Mouse (Mus musculus) T-helper 1 cell (primary cell): Measurements from ENCODE around the gene Slc9a3r2.
"Not testable (repeated sequence)": the region's sequence is repeated elsewhere in the genome, so short reads cannot be mapped to it uniquely, and the experiment has no call there.

Source experiments
- in situ Hi-C: fragments of 300-600 bp; cut with MboI, MseI; formaldehyde crosslinking; loops from one replicate; pipeline ENCODE4 v1.15.1; 2025; ENCODE audit warnings: high pct_unique_total_duplicates

Gene Slc9a3r2

DNA sequence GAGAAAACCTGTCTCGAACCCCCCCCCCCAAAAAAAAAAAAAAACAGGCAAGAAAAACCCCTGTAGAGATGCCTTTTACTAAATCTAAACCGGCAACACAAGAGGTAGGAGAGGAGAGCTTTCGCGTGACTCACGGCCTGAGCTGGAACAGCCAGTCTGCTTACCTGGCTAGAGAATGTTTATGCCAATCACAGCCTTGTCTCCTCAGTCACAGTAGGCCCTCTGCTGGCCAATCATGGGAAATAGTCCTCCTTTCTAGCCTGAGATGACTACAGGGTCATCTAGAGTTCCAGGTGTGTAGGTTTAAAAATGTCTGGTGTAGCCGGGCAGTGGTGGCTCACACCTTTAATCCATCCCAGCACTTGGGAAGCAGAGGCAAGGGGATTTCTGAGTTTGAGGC, 17.3 kb upstream of the Slc9a3r2 start:
- in situ Hi-C loops, result no loop called here

DNA sequence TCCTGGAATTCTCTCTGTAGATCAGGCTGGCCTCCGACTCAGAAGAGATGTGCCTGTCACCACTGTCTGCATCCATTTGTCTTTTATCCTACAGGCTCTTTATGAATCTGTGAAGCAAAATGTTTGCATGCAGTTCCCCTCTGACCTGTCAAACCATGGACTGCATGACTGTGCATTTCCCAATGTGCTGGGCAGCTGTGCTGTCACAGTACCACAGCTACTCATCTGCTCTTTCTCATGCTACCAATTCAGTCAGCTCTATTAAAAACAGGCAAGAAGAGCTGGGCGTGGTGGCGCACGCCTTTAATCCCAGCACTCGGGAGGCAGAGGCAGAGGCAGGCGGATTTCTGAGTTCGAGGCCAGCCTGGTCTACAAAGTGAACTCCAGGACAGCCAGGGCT, 16.9 kb upstream of the Slc9a3r2 start:
- in situ Hi-C loops, result not testable (repeated sequence)

- in situ Hi-C loops, result loop anchor here (5.0 kb wide), 1 partner anchor 126 kb away; the partner anchor contains the start of gene Rab26
These were observed 8.1 kb upstream of the Slc9a3r2 start, which contains the start of gene Npw for GRCm38 (mm10) chr17:24658017-24658758. Gene Npw, minus strand, starts transcription at chr17:24658457.

DNA sequence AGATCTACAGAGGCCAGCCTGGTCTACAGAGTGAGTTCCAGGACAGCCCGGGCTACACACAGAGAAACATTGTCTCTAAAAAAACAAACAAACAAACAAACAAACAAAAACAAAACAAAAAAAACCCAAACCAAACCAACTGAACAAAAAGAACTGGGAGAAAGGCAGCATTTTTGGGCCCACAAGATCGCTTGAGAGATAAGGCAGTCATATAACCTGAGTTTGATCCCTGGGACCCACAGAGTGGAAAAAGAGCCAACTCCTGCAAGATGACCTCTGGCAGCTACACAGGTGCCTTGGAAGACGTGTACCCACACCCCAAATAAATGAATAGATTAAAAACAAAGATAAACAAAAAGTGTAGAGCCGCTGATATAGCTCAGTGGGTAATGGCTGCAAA, 4.8 kb upstream of the Slc9a3r2 start:
- in situ Hi-C loops, result loop anchor here (5.0 kb wide), 2 partner anchors 78 to 123 kb away; partner anchors contain the start of gene Rab26

DNA sequence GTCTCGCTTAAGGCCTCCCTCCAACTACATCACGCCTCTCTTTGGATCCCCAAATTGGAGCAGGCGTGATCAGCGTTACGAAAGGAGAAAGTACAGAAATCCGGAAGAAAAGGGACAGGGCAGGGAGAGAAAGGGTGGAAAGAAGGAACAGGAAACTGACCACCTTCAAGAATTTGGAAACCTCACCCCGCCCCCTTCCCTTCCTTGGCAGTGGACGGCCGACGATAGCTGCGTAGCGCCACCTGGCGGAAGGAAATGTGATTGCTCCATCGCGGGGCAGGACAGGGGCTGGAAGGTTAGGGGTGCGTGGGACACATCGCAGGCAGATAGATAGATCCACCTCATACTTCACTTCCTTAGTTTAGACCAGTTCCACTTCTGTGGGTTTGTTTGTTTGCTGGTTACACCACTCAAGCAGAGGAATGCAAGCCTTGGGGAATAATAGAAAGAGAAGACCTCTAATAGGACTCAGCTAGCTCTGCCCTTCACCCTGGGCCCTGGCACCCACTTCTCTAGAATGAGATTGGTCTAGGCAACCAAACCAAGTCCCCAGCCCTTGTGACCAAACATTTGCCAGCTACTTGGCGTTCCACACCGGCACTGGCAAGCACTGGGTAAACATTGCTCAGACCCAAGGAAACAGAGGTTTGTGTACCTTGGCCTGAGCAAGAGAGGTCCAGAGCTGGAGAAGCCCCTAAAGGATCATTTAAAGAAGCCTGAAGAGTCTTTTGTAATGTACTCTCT, 4.0 kb upstream of the Slc9a3r2 start:
- in situ Hi-C loops, result loop anchor here (5.0 kb wide), 1 partner anchor 77 kb away; no protein-coding TSS in a partner anchor

GRCm38 (mm10) chr17:24651835-24652234, 1.7 kb upstream of the Slc9a3r2 start:
- in situ Hi-C loops, result loop anchor here (5.0 kb wide), 1 partner anchor 75 kb away; no protein-coding TSS in a partner anchor

DNA sequence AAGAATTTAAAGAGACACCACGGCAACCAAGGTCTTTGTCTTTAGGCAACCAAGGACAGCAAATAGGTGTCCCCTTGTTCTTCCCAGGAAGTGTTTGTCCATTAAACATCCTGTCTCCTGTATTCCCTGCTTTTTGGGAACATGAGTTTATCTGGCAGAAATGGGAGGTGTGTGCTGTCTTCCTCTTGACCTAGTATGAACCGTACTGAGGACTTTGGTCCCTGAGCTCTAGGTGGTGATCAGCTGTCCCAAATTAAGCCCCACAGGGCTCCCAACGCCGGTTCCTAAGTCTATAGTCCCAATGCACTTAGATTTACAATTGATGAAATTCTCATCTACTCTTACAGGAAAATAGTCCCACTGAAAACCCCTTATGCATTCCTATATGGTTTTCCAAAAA, 639 bp upstream of the Slc9a3r2 start:
- in situ Hi-C loops, result loop anchor here (5.0 kb wide), 1 partner anchor 73 kb away; no protein-coding TSS in a partner anchor

DNA sequence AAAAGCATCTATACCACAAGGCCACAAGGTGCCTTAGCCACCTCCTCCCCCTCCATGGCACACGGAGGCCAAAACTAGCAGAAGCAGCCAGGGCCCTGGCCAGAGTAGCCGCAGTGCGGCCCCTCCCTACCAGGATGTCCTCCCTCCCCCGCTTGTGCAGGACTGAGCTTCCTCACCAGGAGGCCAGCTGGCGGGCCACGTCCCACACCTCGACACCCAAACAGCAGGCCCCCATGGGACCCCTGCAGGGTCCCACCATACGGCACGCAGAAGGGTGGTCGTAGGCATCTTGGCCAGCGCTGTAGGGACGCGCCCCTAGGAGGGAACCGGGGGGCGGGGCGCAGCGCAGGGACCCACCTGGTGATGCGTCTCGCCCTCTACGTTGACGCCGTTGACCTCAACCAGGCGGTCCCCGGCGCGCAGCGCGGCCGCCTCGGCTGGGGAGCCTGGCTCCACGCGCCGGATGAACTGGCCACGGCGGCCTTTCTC, 502 bp downstream of the Slc9a3r2 start:
- in situ Hi-C loops, result loop anchor here (5.0 kb wide), 1 partner anchor 72 kb away; no protein-coding TSS in a partner anchor

DNA sequence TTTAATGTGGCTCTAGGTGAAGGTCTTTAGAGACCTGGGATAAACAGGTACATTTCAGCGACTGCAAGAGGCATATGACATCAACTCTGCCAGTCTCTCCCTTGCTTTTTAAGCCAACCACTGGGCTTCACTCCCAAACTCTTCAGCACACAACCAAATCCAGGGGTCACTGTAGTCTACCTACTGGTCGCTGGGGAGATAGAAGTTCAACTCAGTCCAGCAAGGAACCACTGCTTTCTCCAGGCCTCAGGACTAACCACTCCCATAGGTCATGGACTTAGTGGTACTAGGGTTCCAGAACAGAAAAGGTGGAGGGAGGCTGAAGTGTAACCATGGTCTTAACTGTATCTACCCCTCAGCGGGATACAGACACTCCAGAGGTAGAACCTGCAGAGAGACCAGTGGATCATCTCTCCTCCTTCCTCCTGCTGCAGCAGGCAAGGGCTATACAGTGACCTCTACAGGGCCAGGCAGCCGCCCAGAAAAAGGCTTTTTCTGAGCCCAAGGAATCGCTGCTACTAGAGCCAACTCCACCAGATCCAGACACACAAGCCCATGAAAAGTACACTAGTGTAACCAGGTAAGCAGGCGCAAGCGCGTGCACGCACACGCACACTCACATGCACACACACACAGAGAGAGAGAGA, 1.3 kb downstream of the Slc9a3r2 start:
- in situ Hi-C loops, result no loop called here

DNA sequence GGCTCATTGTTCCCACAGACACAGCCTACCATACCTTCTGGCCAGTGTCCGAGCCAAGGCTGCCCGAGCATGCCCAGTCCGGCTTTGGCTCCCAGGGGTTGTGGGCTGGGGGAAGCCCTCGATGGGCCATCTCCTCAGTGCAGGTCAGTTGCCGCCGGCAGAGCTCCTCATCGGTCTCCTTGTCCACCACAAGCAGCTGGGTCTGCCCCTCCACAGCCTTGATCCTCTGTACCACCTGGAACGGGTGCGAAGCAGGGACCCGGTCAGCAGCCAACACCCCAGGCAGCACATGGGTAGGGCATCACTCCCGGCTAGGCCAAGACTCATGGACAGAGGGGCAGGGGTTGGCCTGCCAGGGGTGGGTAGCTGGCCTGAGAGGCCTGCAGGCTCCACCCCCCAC, 2.6 kb downstream of the Slc9a3r2 start:
- in situ Hi-C loops, result no loop called here

DNA sequence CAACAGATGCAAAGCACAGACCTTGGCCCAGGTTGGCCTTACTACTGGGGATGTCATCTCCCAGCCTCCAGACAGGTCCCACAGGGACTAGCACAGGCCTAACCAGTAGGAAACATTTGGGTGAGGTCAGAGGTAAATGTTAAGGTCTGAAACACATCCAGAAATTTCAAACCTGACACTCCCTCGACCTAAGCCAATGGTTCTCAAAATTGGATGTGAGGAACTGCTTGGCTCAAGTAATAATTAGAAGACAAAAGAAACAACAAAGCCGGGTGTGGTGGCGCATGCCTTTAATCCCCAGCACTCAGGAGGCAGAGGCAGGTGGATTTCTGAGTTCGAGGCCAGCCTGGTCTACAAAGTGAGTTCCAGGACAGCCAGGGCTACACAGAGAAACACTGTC, 3.7 kb downstream of the Slc9a3r2 start:
- in situ Hi-C loops, result no loop called here

GRCm38 (mm10) chr17:24645916-24646315, 4.2 kb downstream of the Slc9a3r2 start:
- in situ Hi-C loops, result no loop called here

GRCm38 (mm10) chr17:24644875-24645721, 5.0 kb downstream of the Slc9a3r2 start:
- in situ Hi-C loops, result no loop called here

GRCm38 (mm10) chr17:24644030-24644715, 6.0 kb downstream of the Slc9a3r2 start:
- in situ Hi-C loops, result no loop called here

- in situ Hi-C loops, result no loop called here
These were observed 7.3 kb downstream of the Slc9a3r2 start for GRCm38 (mm10) chr17:24642791-24643343.

GRCm38 (mm10) chr17:24641944-24642343, 8.2 kb downstream of the Slc9a3r2 start:
- in situ Hi-C loops, result no loop called here

DNA sequence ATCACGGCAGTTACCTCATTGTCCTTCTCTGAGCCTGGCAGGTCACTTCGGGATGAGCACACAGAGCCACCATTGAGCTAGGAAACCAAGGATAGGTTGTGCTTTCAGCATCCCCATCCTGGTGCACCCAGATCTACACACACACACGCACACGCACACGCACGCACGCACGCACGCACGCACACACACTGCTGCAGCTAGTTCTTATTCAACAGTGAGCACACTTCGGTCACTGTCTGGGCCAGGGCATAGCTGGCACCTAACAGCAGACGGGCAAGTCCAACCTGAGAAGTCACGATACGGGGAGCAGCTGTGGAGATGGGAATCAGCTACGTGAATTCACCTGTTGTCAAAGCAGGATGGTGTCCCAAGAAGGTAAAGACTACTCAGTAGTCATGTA, 9.5 kb downstream of the Slc9a3r2 start:
- in situ Hi-C loops, result no loop called here

GRCm38 (mm10) chr17:24640119-24640518, 10.0 kb downstream of the Slc9a3r2 start:
- in situ Hi-C loops, result no loop called here

DNA sequence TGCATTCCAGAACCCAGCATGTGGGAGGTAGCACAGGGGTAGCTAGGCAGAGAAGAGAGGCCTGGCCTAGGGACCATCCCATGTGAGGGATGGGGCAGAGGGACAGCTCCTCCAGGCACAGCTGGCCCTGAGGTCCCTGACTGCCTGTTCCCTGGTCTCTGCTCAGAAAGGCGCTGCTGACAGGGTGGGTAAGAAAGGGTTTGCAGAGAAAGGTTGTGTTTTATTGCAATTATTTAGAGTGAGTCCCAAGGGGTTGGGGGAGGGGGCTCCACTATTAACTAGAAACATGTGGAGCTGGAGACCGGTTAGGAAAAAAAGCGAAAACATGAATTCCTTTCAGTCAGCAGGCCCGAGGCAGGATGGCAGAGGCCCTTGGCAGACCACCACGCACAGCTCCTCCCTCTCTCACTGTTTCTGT, 10.5 kb downstream of the Slc9a3r2 start:
- in situ Hi-C loops, result no loop called here

GRCm38 (mm10) chr17:24638840-24639239, 11.3 kb downstream of the Slc9a3r2 start:
- in situ Hi-C loops, result no loop called here
